Mouse (Mus musculus): ENCODE results near the gene Fam126a.

- no peak for TF ChIP-seq CTCF (IDR thresholded peaks at IDR 0.05; ENCODE audit: borderline replicate concordance, insufficient read depth, low read depth, low read length)
- TF ChIP-seq POLR2A (IDR thresholded peaks at IDR 0.05; ENCODE audit: borderline replicate concordance, insufficient read depth, low read length): no peak
These were observed 16.5 kb upstream of the Fam126a start for GRCm38 (mm10) chr5:24047001-24047400.
